Mouse (Mus musculus) forebrain, embryonic 13.5 days (tissue): ENCODE measurements around the gene Abhd11. TPM values are rescaled to one million over a fixed set of nuclear protein-coding genes. Genes with fewer than 3 reads are reported as not detected.
A peak's percentile ranks its signal among the peaks of the same experiment; 100 is the strongest.

Experiments used
- ATAC-seq: fragments of 200-750 bp; cut with Nextera tagmentation; 2 replicates; pipeline ENCODE4 v1.8.0; 2017
- H3K27ac ChIP-seq: fragments of 300-500 bp; sonication (generic); 2 replicates; pipeline ENCODE4 v1.5.1; 2015; ENCODE audit warnings: inconsistent platforms, mild to moderate bottlenecking, moderate library complexity
- H3K27me3 ChIP-seq: fragments of 300-500 bp; sonication (generic); 2 replicates; pipeline ENCODE4 v1.6.1; 2015; ENCODE audit warnings: mild to moderate bottlenecking, inconsistent platforms
- H3K36me3 ChIP-seq: fragments of 300-500 bp; sonication (generic); 2 replicates; pipeline ENCODE4 v1.6.1; 2015; ENCODE audit warnings: mild to moderate bottlenecking, inconsistent platforms; ENCODE audit not compliant: poor library complexity, severe bottlenecking
- H3K4me1 ChIP-seq: fragments of 300-500 bp; sonication (generic); 2 replicates; pipeline ENCODE4 v1.6.1; 2015; ENCODE audit warnings: inconsistent platforms
- H3K4me2 ChIP-seq: fragments of 300-500 bp; sonication (generic); 2 replicates; pipeline ENCODE4 v1.6.1; 2015; ENCODE audit warnings: inconsistent platforms, mild to moderate bottlenecking, moderate library complexity
- H3K4me3 ChIP-seq: fragments of 300-500 bp; sonication (generic); 2 replicates; pipeline ENCODE4 v1.5.1; 2015; ENCODE audit warnings: mild to moderate bottlenecking, inconsistent platforms
- H3K9ac ChIP-seq: fragments of 300-500 bp; sonication (generic); 2 replicates; pipeline ENCODE4 v1.6.1; 2015; ENCODE audit warnings: mild to moderate bottlenecking, inconsistent platforms
- H3K9me3 ChIP-seq: fragments of 300-500 bp; sonication (generic); replicated peaks from 2 replicates; pipeline ENCODE4 v1.6.1; 2016; ENCODE audit warnings: inconsistent platforms
- WGBS: fragments of 180-500 bp; shearing (Covaris S2); methylation state at CpG from one replicate; pipeline ENCODE4 v1.1.7; 2015; 5-methylcytosine and 5-hydroxymethylcytosine counted together
- polyA plus RNA-seq: library from polyadenylated mRNA; unstranded; fragments of >200 nt; fragmentation: Nextera tagmentation; extraction: Ambion mirVana; gene quantifications from 2 replicates; pipeline ENCODE4 v1.2.1, GENCODE M21; 2015

The Abhd11 gene
- polyA plus RNA-seq, 1 experiment from 2014 or later = 47.9 TPM

- Histone ChIP-seq H3K9ac (no peak overlapping the region), H3K9me3 (no peaks in the 10 kb centered on the region), H3K36me3 (no peaks in the 10 kb centered on the region), H3K4me2 (no peak overlapping the region), H3K27ac (no peak overlapping the region), H3K4me3 (no peak overlapping the region), H3K4me1 (peaks cover 13% of the 10 kb centered on the region), H3K27me3 (peaks cover 54% of the 10 kb centered on the region)
- 79% methylated on average over 6 of the region's 6 CpGs for WGBS
- no peak for ATAC-seq
Observed at GRCm38 (mm10) chr5:134989741-134990140, 19.2 kb upstream of the Abhd11 start.

- Histone ChIP-seq H3K36me3 (no peaks in the 10 kb centered on the region), H3K27me3 (peaks cover 26% of the 10 kb centered on the region), H3K4me2 (no peak overlapping the region), H3K9ac (no peak overlapping the region), H3K9me3 (no peaks in the 10 kb centered on the region), H3K4me1 (no peaks in the 10 kb centered on the region), H3K4me3 (no peak overlapping the region), H3K27ac (no peak overlapping the region)
- no peak for ATAC-seq
- 94% methylated on average over 5 of the region's 5 CpGs for WGBS
Observed at GRCm38 (mm10) chr5:134992566-134992965, 16.4 kb upstream of the Abhd11 start.

GRCm38 (mm10) chr5:134998359-134998758 lies 10.6 kb upstream of the Abhd11 start:
- no peaks in the 10 kb centered on the region for H3K9me3 ChIP-seq
- H3K36me3 ChIP-seq = no peaks in the 10 kb centered on the region
- H3K9ac ChIP-seq = no peak overlapping the region
- H3K4me2 ChIP-seq = no peak overlapping the region
- ATAC-seq = no peak
- no peak overlapping the region for H3K27ac ChIP-seq
- no peaks in the 10 kb centered on the region for H3K27me3 ChIP-seq
- peaks cover 10% of the 10 kb centered on the region for H3K4me1 ChIP-seq
- H3K4me3 ChIP-seq = no peak overlapping the region
- 82% methylated on average over 6 of the region's 6 CpGs for WGBS

- no peaks in the 10 kb centered on the region for H3K36me3 ChIP-seq
- 94% methylated on average over 4 of the region's 4 CpGs for WGBS
- no peak for ATAC-seq
- no peaks in the 10 kb centered on the region for H3K9me3 ChIP-seq
- H3K27ac ChIP-seq = no peak overlapping the region
- no peaks in the 10 kb centered on the region for H3K27me3 ChIP-seq
- H3K4me2 ChIP-seq = no peak overlapping the region
- peaks cover 10% of the 10 kb centered on the region for H3K4me1 ChIP-seq
- no peak overlapping the region for H3K4me3 ChIP-seq
- no peak overlapping the region for H3K9ac ChIP-seq
Observed at GRCm38 (mm10) chr5:134999797-135000196, 9.2 kb upstream of the Abhd11 start.

GRCm38 (mm10) chr5:135000751-135001150 lies 8.2 kb upstream of the Abhd11 start:
- Histone ChIP-seq H3K27me3 (no peaks in the 10 kb centered on the region), H3K27ac (peak overlapping the region; percentile 54), H3K4me3 (no peak overlapping the region), H3K4me2 (peak overlapping the region; percentile 42; the same call in 1 of the 2 replicates), H3K9me3 (no peaks in the 10 kb centered on the region), H3K36me3 (no peaks in the 10 kb centered on the region), H3K9ac (no peak overlapping the region), H3K4me1 (peaks cover 10% of the 10 kb centered on the region)
- 41% methylated on average over 16 of the region's 16 CpGs for WGBS
- peak; percentile 38; the same call in 1 of the 2 replicates for ATAC-seq

- Histone ChIP-seq H3K4me2 (peak overlapping the region; percentile 42), H3K27me3 (no peaks in the 10 kb centered on the region), H3K9me3 (no peaks in the 10 kb centered on the region), H3K27ac (peak overlapping the region; percentile 54), H3K4me3 (no peak overlapping the region; the same call in 1 of the 2 replicates), H3K36me3 (no peaks in the 10 kb centered on the region), H3K9ac (peak overlapping the region; percentile 34; the same call in 1 of the 2 replicates), H3K4me1 (peaks cover 10% of the 10 kb centered on the region)
- WGBS = 2% methylated on average over 13 of the region's 14 CpGs
- ATAC-seq = peak; percentile 66; the same call in 1 of the 2 replicates
Observed at GRCm38 (mm10) chr5:135001309-135001708, 7.6 kb upstream of the Abhd11 start.

GRCm38 (mm10) chr5:135002151-135002550 lies 6.8 kb upstream of the Abhd11 start:
- Histone ChIP-seq H3K4me2 (no peak overlapping the region), H3K4me1 (peaks cover 10% of the 10 kb centered on the region), H3K36me3 (no peaks in the 10 kb centered on the region), H3K9ac (no peak overlapping the region), H3K27ac (no peak overlapping the region), H3K4me3 (no peak overlapping the region), H3K27me3 (no peaks in the 10 kb centered on the region), H3K9me3 (no peaks in the 10 kb centered on the region)
- 80% methylated on average over 5 of the region's 5 CpGs for WGBS
- ATAC-seq = no peak

- WGBS = 30% methylated on average over 16 of the region's 16 CpGs
- H3K4me2 ChIP-seq = peak overlapping the region; percentile 73
- no peak for ATAC-seq
- H3K9ac ChIP-seq = peak overlapping the region; percentile 78
- peaks cover 36% of the 10 kb centered on the region for H3K4me1 ChIP-seq
- no peaks in the 10 kb centered on the region for H3K36me3 ChIP-seq
- peak overlapping the region; percentile 60 for H3K4me3 ChIP-seq
- 0 out of 2 replicates have a peak, but pooled peaks cover 8% of the 10 kb centered on the region for H3K27me3 ChIP-seq
- H3K9me3 ChIP-seq = no peaks in the 10 kb centered on the region
- H3K27ac ChIP-seq = peak overlapping the region; percentile 96
Observed at GRCm38 (mm10) chr5:135007802-135008571, 965 bp upstream of the Abhd11 start.

GRCm38 (mm10) chr5:135009590-135010319 lies 803 bp downstream of the Abhd11 start:
- H3K4me3 ChIP-seq = peak overlapping the region; percentile 60
- peak overlapping the region; percentile 73 for H3K4me2 ChIP-seq
- peak overlapping the region; percentile 68 for H3K9ac ChIP-seq
- ATAC-seq = peak; percentile 85
- H3K27ac ChIP-seq = peak overlapping the region; percentile 96
- H3K4me1 ChIP-seq = peaks cover 36% of the 10 kb centered on the region
- 0 out of 2 replicates have a peak, but pooled peaks cover 8% of the 10 kb centered on the region for H3K27me3 ChIP-seq
- H3K9me3 ChIP-seq = no peaks in the 10 kb centered on the region
- H3K36me3 ChIP-seq = no peaks in the 10 kb centered on the region
- under 1% methylated on average over 36 of the region's 37 CpGs for WGBS

GRCm38 (mm10) chr5:135010320-135010709 lies 1.4 kb downstream of the Abhd11 start:
- Histone ChIP-seq H3K4me2 (peak overlapping the region; percentile 73), H3K4me1 (peaks cover 36% of the 10 kb centered on the region), H3K9ac (peak overlapping the region; percentile 68), H3K36me3 (no peaks in the 10 kb centered on the region), H3K27me3 (0 out of 2 replicates have a peak, but pooled peaks cover 8% of the 10 kb centered on the region), H3K9me3 (no peaks in the 10 kb centered on the region), H3K27ac (peak overlapping the region; percentile 96), H3K4me3 (peak overlapping the region; percentile 60)
- ATAC-seq = no peak
- 63% methylated on average over 7 of the region's 7 CpGs for WGBS

- H3K36me3 ChIP-seq = no peaks in the 10 kb centered on the region
- no peaks in the 10 kb centered on the region for H3K9me3 ChIP-seq
- no peak overlapping the region for H3K27ac ChIP-seq
- H3K9ac ChIP-seq = no peak overlapping the region
- 76% methylated on average over 25 of the region's 25 CpGs for WGBS
- 0 out of 2 replicates have a peak, but pooled peaks cover 8% of the 10 kb centered on the region for H3K27me3 ChIP-seq
- no peak for ATAC-seq
- H3K4me2 ChIP-seq = peak overlapping the region; percentile 73
- H3K4me3 ChIP-seq = peak overlapping the region; percentile 60; the same call in 1 of the 2 replicates
- peaks cover 36% of the 10 kb centered on the region for H3K4me1 ChIP-seq
Observed at GRCm38 (mm10) chr5:135010841-135011743, 2.1 kb downstream of the Abhd11 start.
